Mouse (Mus musculus): ENCODE measurements around the gene Gm1043.

The Gm1043 gene

DNA sequence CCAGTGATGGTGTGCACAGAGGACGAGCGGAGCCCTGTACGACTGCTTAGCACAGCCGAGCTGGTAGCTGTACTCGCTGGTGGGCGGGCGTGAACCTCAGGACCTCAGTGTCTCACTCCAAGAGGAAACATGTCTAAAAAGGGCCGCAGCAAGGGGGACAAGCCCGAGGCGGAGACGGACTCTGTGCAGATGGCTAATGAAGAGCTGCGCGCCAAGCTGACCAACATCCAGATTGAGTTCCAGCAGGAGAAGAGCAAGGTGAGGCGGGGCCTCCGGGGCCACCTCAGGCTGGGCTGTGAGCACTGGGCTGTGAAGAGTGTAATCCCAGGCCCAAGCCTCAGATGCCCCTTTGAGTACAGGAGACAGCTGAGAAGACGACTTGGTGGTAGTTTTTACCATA lies at the start of gene Gm1043:
Gene Gm1043, plus strand, starts transcription at position 130 of the 400 bp plus-strand sequence.
- DNase-seq (ENCODE audit: low read depth, low spot score): no peak

DNA sequence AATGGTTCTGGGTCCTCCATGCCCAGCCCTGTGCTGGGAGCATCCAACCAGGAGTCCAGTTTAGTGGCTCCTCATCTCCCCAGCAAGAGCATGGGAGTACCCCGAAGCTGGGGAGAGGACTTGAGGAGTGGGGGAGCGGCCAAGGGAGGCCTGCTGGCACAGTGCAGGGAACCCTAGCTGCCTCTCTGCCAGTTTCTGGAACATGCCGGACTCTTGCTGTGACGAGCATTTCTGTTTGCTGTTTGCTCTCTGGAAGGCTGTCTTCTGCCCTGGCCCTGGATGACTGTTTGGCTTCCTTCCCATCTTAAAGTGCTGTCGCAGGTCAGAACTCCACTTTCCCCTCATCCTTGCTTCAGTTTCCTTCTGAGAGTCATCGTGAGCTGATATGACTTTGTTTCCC lies 49.3 kb upstream of the Gm1043 start:
- no peak for DNase-seq (ENCODE audit: low read depth, low spot score)

DNA sequence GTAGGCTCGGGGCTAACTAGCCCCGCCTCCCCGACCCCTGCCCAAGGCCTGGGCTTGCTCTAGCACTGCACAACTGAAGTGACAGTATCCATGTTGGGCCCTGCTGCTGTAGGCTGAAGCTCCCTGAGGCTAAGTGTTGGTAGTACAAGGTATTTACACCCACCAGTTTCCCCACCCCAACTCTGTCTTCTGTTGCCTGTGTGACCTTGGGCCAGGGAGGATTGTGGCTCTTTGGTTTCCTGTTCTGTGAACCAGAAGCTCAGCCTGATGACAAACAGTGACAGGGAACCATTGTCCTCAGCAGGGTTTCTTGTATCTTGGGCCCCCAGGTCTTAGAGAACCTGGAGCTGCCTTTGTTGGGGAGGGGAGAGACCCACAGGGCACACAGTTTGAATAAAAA lies 48.3 kb upstream of the Gm1043 start:
- no peak for DNase-seq (ENCODE audit: low read depth, low spot score)

DNA sequence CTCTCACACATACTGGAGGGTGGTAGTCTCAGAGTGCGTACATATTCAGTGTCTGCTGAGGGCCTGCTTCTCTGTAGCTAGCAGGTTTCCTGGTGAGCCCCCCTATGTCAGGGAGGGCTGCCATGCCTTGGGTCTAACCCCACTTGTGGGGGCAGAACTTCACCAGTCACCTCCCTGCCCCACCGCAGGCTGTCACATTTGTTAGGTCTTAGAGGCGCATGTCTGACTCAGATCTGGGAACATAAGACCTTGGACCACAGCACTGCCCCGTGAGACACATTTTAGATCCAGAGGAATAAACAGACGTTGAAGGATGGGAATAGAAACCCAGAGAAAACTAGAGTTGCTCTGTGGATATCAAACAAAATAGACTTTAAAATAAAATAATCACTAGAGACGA lies 45.3 kb upstream of the Gm1043 start:
- no peak for DNase-seq (ENCODE audit: low read depth, low spot score)

DNA sequence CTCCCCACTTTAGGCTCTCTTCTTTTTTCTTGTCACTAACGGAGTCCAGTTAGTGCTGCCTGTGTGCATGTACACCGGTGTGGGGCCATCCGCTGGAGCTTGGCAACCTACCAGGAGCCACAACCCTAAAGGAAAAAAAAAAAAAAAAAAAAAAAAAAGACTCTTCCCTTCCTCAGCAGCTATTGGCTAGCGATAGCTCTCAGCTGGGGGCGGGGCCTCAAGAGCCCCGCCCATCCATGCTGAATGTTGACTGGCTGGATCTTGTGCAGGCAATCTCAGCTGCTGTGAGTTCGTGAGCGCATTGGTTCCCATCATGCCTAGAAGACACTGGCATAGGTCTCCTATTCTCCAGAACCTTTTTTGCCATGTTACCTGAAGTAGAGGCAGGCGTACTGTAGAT lies 44.5 kb upstream of the Gm1043 start:
- no peak for DNase-seq (ENCODE audit: low read depth, low spot score)

DNA sequence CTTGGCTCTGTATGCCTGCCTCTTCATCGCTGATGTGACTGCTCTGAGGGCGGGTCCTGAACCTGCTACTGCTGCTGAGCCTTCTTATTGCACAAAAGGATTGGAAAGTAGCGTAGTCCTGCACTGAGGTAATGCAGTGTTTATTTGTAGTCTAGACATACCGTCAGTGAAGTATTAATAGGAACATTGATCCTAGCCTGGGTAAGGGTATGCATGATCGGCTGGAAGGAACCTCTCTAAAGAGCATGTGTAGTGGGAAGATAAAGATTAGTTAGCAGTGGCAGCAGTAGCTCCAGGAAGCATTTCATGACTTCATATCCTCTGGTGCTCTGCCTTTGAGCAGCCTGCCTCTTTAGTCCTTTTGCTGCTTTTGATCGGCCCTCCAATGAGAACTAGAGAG lies 43.5 kb upstream of the Gm1043 start:
- no peak for DNase-seq (ENCODE audit: low read depth, low spot score)

DNA sequence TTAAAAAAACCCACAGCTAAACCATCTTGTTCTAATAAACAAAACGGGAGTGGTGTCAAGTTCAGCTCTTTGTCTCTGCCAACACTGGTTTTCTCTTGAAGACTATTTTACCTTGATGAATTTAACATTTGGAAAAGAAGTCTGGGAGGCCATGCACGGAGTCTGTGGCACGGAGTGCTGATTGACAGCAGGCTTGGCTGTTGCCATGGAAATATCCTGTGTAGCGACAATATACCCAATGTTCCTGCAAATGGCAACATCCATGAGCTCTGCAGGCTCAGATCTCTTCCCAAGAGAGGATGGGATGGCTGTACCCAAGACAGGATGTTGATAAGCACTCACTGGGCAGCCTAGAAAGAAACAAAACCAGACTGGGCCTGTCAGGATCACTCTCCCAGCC lies 42.2 kb upstream of the Gm1043 start:
- DNase-seq (ENCODE audit: low read depth, low spot score): no peak

DNA sequence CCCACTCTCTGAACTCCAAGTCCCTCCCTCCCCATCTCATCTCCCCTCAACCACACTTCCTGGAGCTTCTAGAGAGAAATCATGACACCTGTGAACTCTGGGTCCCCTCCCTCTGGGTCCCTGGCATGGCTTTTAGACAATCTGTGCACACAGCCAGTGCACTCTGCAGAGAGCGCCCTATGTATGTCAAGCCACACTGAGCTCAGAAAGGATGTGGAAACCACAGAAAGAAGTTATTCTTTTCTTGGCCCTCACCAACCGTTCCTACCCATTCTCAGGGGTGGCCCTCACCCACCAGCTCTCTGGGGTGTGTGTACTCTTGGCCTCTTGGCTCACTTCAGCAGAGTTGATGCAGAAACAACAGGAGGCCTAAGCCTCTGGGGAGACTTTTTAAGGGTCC lies 40.4 kb upstream of the Gm1043 start:
- DNase-seq (ENCODE audit: low read depth, low spot score): peak; percentile 23

DNA sequence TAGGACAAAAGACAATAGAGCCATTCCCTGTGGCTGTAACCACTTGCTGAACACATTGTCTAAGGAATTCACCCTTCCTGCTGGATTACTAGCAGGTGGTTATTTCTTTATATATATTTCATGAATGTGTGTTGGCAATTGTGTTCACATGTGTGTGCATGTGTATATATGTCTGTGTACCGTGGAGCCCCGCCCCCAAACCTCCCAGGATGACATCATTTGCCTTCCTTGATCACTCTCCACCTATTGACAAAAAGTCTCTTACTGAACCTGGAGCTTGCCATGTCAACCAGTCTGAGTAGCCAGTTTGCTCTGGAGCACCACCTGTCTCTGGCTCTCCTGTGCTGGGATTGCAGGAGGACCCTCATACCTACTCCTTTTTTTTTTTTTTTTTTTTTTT lies 39.6 kb upstream of the Gm1043 start:
- DNase-seq (ENCODE audit: low read depth, low spot score): no peak

DNA sequence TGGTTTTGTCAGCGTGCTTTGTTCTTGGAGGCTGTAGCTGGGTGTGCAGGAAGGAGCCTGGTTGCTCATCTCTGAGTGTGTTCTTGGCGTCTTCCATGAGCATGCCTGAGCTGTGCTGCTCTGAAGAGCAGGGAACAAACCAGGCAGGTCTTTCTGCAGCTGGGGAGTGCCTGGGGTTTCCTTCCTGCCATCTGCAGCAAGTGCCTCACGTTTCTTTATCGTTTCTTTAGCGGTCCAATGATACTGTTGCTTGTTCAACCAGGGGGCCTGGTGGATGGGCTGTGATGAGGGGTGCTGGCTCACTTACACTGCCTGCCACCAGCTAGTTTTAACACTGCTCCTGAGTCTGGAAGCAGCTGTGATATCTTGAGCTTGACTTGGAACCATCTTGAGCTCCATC lies 38.4 kb upstream of the Gm1043 start:
- DNase-seq (ENCODE audit: low read depth, low spot score): no peak

DNA sequence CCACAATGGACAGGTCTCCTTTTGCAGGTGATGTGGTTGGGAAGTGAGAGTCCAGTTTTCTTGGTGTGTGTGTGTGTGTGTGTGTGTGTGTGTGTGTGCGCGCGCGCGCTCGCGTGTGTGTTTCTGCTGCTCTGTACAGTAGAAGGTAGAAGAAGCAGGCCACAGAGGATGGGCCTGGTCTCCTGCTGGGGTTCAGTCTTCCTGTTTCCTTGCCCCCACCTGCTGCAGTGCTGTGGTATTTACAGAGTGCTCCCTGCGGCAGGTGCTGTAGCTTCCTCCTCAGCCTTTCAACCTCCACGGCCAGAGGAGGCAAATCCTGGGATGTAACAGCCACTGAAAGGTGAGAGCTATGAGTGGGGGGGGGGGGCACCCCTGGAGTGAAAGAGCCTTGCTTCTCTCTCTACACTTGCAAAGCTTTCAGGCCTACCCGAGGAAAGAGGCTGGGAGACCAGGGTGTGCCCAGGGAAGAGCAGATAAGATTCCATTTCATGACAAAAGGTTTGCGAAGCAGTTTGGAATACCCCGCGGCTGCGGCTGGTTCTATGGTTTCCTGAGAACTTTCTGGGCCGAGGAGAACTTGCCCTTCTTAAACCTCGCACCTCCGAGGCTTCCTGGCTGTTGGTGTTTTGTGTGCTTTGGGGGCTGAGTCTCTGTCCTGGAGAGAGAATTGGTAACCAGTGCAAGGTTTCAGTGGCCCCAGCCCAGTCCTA lies 37.8 kb upstream of the Gm1043 start:
- DNase-seq (ENCODE audit: low read depth, low spot score): no peak

DNA sequence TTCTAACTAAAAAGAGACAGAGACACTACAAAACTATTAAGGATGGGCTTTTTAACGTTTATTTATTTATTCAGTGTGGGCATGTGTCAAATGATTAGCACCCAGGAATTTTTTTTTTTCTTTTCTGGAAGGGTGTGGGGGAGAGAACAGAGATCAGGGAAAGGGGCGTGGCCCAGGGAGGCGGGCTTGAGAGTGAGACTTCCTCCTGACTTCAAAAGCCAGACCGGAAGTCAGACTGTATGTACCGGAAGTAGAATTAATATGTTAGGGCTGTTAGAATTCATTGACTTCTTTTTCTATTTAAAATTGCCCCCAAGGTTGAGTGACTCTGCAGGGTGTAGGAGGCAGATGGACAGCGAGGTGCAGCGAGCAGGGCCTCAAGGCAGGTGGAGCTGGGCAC lies 37.2 kb upstream of the Gm1043 start:
- DNase-seq (ENCODE audit: low read depth, low spot score): no peak

DNA sequence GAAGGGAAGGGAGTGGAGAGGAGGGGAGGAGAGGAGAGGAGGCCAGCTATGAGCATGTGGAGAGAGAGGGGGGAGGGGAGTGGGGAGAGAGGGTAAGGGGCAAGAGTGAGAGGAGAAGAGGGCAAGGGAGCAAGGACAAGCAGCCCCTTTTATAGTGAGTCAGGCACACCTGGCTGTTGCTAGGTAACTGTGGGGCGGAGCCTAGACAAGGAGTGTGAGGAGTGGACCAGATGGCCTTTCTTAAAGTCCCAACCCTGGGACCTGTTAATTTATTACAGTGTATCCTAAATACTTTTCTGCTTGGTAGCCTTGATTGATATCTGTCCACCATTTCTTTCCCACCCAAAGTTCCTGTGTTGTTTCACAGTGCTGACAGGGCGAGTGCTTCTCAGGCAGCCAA lies 36.1 kb upstream of the Gm1043 start:
- no peak for DNase-seq (ENCODE audit: low read depth, low spot score)

DNA sequence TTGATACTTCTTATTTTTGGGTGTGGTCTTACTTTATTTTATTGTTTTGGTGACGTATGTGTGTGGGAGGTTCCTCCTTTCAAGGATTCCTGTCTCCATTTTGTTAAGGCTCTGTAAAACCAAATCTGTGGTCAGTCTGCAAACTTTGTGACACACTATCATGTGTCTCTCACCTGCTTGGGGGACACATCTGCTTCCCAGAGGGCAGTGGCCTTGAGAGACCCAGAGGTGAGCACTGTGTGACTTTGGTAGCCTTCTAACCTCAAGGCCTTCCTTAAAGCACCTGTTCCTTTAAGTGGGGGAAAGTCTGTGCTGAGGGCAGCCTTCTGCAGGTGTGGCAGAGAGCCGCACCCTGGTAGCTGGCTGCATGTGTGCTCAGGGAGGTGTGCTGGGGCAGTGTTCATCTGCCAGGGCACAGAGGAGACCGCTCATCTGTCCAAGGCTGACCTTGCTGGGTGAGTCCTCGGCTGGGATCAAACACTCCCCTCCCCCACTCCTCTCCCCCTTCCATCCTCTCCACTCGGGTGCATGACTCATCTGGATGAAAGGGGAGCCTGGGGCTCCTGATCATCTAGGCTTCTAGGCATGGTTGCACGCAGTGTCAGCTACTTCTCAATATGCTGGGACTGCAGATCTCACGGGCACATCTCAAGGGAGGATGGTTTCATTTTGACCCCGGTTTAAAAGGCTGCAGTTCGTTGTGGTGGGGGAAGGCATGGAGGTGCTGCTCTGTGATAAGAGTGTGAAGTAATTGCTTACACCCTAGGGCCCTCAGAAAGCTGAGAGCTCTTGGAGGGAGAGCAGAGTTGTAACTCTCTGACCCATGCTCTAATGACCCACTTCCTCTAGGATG lies 34.4 kb upstream of the Gm1043 start:
- DNase-seq (ENCODE audit: low read depth, low spot score): no peak

DNA sequence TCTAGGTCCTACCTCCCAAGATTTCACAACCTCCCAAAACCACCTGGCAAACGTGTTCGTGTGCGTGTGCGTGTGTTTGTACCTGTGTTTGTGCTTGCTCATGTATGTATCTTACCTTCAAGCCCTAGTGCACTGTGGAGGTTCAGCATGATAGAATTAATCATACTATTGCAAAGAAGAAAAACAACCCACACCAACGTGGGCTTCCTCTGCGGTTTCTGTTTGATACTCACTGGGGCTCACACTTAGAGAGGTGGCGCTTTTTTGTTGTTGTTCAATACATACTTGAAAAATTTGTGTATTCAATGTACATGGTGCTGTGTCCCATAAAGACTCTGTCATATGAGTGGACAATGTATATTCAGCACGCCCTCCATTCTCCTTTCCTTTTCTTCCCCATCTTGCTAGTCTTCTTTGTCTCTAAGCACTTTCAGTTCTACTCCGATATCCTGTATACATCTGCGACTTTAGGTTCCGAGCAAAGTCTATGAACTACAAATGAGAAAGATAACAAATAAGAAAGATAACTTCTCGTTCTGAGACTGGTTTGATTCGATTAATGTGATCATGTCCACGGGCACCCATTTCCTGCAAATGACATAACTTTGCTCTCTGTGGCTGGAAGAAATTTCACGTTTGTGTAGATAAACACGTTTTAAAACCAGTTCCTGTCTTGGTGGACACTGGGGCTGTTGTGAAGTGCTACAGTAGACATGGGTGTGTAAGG lies 33.6 kb upstream of the Gm1043 start:
- DNase-seq (ENCODE audit: low read depth, low spot score): no peak

DNA sequence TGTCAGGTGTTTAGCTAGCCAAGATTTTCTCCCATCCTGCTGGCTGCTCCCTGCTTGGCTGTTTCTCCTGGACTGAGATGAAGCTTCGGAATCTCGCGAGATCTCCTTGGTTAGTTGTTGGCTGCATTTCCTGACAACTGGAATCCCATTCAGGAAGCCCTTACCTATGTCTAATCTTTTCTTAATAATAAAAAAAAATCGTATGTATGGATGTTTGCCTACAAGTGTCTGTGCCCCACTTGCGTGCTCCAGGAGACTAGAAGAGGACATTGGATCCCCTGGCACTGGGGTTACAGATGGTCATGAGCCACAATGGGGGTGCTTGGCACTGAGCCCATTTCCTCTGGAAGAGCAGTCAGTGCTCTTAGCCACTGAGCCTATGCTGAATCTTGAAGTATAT lies 32.3 kb upstream of the Gm1043 start:
- DNase-seq (ENCODE audit: low read depth, low spot score): no peak

DNA sequence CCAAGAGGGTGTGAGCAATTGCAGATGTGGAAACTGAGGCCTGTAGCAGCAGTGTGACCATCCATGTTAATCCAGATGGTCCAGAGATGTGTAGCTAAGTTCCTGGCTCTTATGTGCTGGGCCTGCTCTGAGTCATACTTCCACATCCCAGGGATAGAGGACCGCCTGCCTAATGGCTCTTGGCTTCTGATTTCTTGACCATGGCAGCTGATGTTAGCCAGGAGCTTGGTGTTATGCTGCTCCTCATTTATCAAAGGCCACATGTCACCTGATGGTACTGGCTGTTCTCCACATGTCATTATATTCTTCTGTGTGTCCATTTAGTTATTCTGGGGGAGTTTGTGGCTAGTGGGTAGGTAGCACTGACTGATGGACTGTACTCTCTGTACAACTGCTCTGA lies 29.4 kb upstream of the Gm1043 start:
- DNase-seq (ENCODE audit: low read depth, low spot score): no peak

DNA sequence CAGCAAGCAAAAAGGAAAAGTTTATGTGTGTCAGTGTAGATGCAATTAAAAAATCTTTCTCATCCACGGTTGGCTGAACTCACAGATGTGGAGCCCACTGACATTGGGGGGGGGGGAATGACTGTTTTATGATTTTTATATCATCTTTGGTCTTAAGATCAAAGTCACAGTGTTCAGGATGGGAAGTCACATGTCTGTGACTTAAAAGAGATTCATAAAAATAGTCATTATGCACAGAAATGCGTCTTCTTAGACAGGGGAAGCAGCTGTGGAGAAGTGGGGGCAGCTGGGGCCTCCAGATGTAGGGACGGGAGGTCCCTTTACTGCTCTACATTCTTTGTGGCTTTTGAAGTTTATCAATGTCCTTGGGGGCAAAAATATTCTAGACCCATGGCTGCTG lies 28.7 kb upstream of the Gm1043 start:
- DNase-seq (ENCODE audit: low read depth, low spot score): no peak

DNA sequence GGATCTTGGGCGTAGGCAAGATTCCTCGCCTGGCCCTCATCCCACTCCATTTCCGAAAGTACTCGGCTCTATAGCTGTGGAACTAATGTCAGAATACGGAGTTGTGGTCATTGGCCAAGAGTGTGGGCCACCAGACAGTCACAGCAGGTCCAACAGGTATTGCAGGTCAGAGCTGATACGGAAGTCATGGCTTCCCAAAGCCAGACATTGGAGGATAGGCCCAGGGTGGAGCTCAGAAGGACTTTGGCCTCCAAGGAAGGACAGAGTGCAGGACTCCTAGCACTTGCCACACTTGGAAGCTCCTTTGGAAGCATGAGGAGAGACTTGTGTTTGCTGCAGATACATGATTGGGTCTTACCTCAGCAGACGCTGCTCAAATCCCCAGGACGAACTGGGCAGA lies 23.6 kb upstream of the Gm1043 start:
- no peak for DNase-seq (ENCODE audit: low read depth, low spot score)

DNA sequence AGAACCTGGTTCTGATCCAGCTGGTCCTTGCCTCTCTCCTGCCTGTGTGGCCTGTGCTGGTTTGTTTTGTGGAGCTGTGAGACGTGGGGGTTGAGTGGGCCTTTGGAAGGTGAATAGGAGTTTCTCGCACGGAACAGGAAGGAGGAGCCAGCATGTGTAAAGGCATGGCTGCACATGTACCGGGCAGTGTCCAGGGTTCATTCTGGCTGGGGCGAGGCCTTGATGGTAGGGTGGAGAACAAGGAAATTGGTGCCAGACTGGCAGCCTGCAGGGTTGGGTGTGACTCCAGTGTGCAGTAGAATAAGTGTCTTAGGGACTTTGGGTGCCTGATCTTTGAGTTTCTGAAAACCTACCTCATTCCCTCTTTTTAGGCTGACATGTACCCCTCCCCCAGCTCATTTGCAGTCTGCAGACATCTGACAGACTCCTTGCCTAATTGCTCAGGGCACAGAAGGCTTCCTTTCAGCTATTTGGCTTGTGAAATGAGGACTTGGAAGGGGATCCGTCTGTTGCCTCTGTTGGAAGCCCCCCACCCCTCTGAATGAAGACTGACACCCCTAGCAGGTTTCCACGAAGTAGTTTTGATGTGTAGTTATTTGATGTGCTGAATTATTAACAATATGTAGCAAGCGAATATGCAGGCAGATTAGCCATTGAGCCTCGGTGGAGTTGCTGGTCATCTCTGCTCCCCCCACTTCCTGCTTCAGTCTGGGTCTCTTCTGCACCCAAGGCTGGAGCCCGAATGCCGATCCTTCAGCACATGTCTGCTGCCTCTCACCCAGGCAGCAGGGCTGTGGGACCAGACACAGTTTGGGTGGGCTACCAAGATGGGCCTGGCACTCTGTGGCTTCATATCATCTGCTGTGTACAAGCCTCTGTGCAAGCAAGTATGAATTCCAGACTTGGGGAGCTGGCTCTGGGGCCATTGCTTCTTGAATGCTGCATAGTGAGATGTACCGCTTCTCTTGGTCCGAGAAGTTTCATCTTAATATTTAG lies 20.4 kb upstream of the Gm1043 start:
- DNase-seq (ENCODE audit: low read depth, low spot score): no peak

Measured in skeletal muscle tissue, adult 2 months (tissue).